Mouse (Mus musculus): ENCODE results near the gene Krt222.
"Not testable (repeated sequence)": the region's sequence is repeated elsewhere in the genome, so short reads cannot be mapped to it uniquely, and the experiment has no call there.

Krt222 gene

DNA sequence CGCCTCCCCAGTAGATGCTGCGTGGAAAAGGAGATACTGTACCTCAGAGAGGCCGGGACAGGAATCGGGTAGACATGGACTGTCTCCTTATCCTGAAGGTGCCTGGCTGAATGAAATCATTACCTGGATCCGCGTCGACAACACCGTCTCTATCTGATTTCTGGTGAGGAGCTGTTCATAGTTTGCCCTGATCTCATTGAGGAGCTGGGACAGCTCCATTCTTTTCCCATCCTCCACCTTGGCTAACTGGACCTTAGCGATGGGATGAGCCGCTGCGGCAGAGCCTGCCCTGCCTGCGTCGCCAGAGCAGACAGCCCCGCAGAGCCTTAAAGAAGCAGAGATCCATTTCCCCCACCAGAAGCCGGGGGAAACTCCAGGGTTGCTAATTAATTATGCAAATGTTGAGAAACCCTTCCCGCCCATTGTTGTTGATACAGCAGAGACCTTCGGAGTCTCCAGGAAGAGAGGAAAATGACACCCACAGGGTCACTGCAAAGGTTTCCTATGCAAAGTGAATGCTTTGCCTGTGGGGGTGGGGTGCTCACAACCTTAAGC is at the start of gene Krt222:
Krt222 (minus strand) TSS at position 266 of the 555 bp plus-strand sequence.
- in situ Hi-C loops (cut with MboI, MseI), result no loop called here

DNA sequence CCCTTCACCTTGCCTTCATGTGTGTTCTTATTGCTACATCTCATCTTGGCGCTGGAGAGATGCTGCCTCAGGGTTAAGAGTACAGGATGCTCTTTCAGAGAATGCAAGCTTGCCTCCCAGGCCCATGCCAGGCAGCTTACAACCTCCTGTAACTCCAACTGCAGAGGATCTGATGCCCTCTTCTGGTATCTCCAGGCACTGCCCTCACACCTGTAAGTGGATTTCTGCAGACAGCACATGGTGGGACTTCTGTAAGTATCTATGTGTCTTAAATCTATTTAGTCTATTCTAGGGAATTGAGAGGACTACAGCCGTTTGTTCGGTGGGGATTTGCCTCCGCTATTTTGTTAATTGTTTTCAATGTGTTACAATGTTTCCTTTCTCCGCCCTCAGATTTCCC is 49.0 kb upstream of the Krt222 start:
- in situ Hi-C loops (cut with MboI, MseI), result loop anchor here (5.0 kb wide), 1 partner anchor 106 kb away; no protein-coding TSS in a partner anchor

DNA sequence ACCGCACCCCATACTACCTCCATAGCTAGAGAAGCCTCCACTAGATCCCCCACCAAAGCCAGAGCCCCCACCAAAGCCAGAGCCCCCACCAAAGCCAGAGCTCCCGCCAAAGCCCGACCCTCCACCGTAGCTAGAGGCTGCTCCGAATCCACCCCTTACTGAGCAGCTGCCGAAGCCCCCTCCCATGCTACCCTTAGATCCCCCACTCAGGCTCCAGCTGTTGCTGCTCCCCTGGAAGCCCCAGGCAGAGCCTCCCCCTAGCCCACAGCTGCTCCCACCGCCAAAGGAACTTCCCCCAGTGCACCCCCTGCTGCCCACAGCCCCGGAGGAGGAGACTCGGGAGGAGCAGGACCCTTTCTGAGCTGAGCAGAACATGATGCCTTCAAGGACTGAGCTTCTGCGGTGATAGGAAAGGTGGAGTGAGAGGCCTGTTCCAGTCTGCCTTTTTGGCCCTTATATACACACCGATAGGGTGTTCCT is 41.0 kb upstream of the Krt222 start, which contains the start of gene Krt24:
Krt24 (minus strand) TSS at position 430 of the 480 bp plus-strand sequence.
- in situ Hi-C loops (cut with MboI, MseI), result no loop called here

DNA sequence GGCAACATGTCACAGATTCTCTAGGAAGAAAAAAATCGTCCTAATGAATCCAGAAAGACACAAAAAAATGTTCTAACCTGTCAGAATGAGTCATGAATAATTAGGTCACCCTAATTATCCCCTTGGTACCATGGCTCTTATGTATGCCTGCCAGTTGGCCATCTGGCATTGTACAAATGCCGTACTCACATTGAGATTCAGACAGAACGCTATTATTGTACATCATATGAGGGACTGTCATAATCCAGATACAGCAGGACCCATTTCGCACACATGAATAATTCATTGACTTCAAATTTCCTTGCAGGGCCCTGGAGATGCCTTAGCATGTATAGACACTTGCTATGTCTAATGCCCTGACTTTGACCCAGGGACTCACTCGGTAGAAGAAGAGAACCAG is 40.1 kb upstream of the Krt222 start:
- in situ Hi-C loops (cut with MboI, MseI), result no loop called here

DNA sequence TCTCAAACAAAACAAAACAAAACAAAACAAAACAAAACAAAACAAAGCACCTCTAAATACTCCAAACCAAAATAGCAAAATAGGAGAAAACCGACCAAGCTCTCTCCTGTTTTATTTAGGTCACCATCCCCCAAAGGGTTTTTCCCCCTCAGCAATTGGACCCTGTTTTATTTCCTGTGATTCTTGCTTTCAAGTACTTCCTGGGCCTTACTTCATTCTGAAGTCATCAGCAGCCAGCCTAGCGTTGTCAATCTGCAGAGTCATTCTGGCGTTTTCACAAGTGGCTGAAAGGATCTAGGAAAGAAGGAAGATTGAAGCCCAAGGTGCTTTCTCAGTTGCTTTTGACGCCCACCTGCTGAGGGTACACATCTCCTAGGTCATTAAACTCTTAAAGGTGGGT is 39.4 kb upstream of the Krt222 start:
- in situ Hi-C loops (cut with MboI, MseI), result no loop called here

GRCm38 (mm10) chr11:99281116-99281515 is 37.2 kb upstream of the Krt222 start:
- in situ Hi-C loops (cut with MboI, MseI), result no loop called here

DNA sequence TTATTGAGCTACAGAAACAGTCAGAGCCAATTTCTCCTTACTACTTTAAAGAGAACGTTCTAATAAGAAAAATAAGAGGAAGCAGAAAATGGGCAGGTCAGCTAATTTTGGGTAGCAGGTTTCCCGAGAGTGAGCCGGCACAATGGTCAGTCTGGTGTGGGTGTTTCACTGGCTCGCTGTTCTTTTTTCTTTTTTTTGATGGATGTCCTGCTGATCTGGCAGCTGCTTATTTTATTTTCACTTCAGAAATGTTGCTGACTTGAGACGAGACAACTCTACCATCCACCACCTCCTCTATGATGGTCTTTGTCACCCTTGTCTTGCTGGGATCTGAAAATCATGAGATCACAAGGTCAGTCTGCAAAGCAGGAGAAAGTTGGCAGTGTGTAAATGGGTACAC is 36.1 kb upstream of the Krt222 start:
- in situ Hi-C loops (cut with MboI, MseI), result no loop called here

DNA sequence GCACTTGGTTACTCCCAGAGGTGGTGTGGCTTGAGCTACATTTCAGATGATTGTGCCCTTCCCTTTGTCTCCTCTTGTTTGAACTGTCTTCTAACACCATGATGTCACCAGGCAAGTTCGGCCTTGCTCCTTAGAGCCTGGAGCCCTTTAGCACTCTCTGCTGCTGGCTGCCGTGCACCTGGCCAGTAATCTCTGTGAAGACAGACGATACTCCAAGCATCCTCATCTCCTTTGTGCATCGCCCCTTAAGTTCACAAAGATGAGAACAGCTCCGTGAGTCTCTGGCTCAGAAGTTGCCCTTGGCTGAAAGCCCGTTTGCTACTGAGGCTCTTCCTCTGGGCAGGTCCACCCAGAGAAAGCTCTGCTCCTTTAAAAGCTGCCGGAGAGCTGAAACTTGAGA is 32.9 kb upstream of the Krt222 start:
- in situ Hi-C loops (cut with MboI, MseI), result no loop called here

DNA sequence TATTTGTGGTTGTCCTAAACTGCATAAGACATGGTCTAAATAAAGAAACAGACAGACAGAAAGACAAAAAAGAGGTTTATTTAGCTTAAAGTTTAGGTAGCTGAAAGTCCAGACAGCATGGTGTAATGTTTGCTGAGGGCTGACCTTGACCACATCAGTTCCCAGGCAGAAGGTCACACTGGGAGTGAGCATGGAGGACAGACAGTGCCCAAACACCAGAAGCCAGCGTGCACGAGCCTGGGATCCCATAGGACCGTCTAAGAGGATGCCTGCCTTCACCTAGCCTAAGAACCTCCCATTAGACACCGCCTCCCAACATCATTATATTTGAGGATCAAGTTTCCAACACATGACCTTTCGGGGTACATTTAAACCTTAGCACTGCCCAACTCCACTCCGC is 31.7 kb upstream of the Krt222 start:
- in situ Hi-C loops (cut with MboI, MseI), result no loop called here

GRCm38 (mm10) chr11:99272721-99273120 is 28.8 kb upstream of the Krt222 start:
- in situ Hi-C loops (cut with MboI, MseI), result no loop called here

GRCm38 (mm10) chr11:99269192-99269591 is 25.3 kb upstream of the Krt222 start:
- in situ Hi-C loops (cut with MboI, MseI), result no loop called here

DNA sequence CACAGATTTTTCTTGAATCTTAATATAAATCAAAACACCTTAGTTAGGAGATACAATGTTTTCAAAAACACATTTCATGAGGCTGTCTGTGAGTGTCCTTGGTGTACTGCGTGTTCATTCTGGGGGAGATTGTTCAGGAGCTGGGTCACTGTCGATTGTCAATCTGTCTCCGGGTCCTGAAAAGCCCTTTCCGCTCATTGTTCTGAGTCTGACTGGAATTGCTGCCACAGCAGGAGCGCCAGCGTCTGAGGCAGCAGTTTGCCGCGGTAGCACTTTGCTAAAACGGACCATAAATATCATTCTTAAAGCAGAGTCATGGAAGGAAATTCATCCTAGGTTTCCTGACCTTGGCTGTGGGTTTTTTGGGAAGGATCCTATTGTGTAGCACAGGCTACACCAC is 21.9 kb upstream of the Krt222 start:
- in situ Hi-C loops (cut with MboI, MseI), result no loop called here

GRCm38 (mm10) chr11:99265220-99265619 is 21.3 kb upstream of the Krt222 start:
- in situ Hi-C loops (cut with MboI, MseI), result no loop called here

- in situ Hi-C loops (cut with MboI, MseI), result no loop called here
These were observed 12.3 kb upstream of the Krt222 start for GRCm38 (mm10) chr11:99256213-99256612.

GRCm38 (mm10) chr11:99255316-99255715 is 11.4 kb upstream of the Krt222 start:
- in situ Hi-C loops (cut with MboI, MseI), result no loop called here

DNA sequence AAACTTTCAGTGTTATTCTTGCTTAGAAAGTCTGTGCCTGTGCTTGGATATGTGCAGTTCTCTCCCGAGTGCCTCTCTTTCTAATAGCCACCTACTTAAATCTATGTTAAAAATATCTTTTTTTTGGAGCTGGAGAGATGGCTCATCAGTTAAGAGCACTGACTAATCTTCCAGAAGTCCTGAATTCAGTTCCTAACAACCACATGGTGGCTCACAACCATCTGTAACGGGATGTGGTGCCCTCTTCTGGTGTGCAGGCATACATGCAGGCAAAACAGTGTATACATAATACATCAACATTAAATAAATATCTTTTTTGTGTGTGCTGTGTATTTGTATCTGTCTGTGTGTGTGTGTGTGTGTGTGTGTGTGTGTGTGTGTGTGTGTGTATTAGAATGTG is 10.0 kb upstream of the Krt222 start:
- in situ Hi-C loops (cut with MboI, MseI), result no loop called here

DNA sequence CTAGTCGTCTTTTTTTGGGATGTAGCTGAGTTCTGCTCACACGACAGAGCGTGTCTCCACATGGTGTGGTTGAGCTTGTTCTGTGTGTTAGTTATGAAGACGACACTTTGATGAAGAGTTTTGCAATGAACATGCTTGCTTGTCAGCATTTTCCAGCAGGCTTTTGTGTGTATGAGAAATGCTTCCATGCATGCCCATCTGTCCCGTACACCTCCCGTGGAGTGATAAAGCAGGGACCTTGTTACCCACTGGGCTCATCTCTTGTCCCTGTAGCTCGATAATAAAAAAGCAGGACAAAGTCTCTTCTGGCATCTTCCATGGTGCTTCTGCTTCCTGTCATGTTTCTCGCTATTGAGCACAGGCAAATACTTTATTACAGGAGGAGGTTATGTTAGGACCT is 8.8 kb upstream of the Krt222 start:
- in situ Hi-C loops (cut with MboI, MseI), result no loop called here

- in situ Hi-C loops (cut with MboI, MseI), result no loop called here
These were observed 6.8 kb upstream of the Krt222 start for GRCm38 (mm10) chr11:99250666-99251065.

- in situ Hi-C loops (cut with MboI, MseI), result no loop called here
These were observed 6.4 kb upstream of the Krt222 start for GRCm38 (mm10) chr11:99250241-99250640.

- in situ Hi-C loops (cut with MboI, MseI), result no loop called here
These were observed 5.2 kb upstream of the Krt222 start for GRCm38 (mm10) chr11:99249115-99249514.

- in situ Hi-C loops (cut with MboI, MseI), result no loop called here
These were observed 4.0 kb upstream of the Krt222 start for GRCm38 (mm10) chr11:99247916-99248315.

DNA sequence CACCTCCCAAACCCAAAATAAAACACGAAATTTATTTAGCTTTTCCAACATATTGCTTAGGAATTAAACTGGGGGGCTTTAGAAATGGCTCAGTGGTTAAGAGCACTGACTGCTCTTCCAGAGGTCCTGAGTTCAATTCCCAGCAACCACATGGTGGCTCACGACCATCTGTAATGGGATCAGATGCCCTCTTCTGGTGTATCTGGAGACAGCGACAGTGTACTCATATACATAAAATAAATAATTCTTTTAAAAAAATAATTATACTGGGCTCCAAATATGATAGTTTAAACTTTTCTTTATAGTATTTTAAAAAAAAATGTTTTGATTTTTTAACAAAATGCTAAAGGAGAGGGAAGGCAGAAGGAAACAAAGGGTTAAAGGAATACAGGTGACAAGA is 634 bp upstream of the Krt222 start:
- in situ Hi-C loops (cut with MboI, MseI), result not testable (repeated sequence)

DNA sequence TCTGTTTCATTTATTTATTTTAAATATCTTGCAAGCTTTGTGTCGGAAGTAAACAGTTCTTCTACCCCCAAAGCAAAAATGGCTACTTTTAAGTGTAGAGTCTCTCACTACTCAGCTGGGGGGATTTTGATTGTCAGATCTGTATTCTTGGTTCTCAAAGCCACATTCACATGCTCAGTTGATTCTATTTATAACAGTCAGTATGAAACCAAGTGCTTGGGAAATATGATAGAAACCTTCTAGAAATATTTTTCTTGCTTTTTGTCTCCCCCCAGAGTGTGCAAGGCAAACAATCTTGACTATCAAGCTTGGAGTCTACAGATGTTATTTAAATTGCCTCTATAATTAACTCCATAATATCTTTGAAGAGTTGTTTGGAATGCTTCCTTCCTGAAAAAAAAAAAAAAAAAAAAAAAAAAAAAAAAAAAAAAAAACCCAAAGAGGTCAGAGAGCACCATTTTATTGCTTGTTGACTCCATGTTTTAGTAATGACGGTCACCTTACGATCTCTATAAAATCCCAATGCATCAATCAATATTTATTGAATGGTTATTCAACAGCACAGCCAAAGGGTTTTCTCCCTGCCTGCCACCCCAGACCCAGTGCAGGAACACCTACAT is 575 bp downstream of the Krt222 start:
- in situ Hi-C loops (cut with MboI, MseI), result no loop called here

DNA sequence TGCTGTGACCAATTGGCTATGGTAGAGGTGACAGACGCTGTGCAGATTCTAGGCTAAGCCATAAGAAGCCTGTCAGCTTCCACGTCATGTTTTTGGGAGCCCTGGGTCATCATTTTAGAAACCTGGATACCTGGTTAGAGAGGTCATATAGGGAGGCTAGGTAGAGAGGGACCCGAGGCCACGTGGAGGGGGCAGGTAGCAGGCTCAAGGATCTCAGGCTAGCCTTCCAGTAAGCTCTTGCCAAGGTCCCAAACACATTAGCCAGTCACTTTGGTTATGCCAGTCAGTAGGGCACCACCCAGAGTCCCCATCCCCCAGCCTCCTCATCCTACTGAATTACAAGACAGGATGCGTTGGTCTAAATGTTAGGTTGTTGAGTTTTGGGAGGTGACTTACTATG is 1.8 kb downstream of the Krt222 start:
- in situ Hi-C loops (cut with MboI, MseI), result no loop called here
